In the genomic region with DNA sequence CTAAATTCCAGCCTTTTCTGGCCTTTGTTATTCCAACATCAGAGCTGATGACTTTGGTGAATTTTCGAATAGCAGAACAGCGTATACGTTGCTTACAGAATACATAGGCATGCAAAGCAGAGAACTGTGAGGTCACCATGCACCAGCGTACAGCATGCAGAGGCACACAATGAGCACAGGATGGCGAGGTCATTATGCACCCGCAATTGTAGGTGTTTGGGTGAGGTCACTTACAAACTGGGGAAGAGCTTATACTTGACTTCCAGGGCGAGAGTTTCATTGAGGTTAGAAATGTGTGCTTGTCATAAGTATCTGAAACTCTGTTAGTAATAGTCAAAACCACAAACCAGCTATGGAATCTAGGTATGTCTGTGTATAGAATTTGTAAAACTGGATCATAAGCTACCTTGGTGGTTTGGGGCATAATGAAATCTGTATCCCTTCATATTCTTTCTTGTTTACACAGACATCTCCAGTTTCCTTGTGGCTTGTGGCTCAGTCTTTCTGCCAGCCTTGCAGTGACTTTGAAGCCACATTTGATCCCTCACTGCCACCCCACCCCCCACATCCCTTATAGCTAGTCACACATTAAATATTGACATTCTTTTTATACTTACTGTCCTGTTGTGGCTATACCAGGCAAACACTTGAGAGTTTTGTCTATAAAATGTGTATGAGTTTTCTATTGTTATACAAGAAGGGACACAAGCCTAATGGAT, we compare ENCODE assay signal across 20 mouse cellular contexts. TPM values are rescaled to one million over a fixed set of nuclear protein-coding genes. Genes with fewer than 3 reads are reported as not detected.
A peak's percentile ranks its signal among the peaks of the same experiment; 100 is the strongest.
DNase-seq lines count a peak whose midpoint lies in the region; ATAC-seq and TF ChIP-seq lines count a peak whose summit lies in the region.
"Had no signal": no experiment of that assay in that cellular context is flagged by ENCODE, and none has a peak within 500 bp of the region (broad histone marks: within the 10 kb centered on the region; RNA-seq: fewer than 3 reads in every experiment).

No protein-coding gene starts in this region.

- H3K4me1 ChIP-seq in lung, embryonic 14.5 days (ENCODE audit: insufficient read depth), result peaks cover 3% of the 10 kb centered on the region; the same call in 1 of the 2 replicates
- H3K4me1 ChIP-seq in embryonic facial prominence, embryonic 14.5 days (ENCODE audit: control insufficient read depth, insufficient read depth, low read length), result peaks cover 3% of the 10 kb centered on the region; the same call in 1 of the 2 replicates
- H3K4me1 ChIP-seq in heart, embryonic 12.5 days (replicated peaks), result peaks cover 5% of the 10 kb centered on the region
- H3K4me1 ChIP-seq: intestine, embryonic 15.5 days had no signal

- H3K27ac ChIP-seq in lung, embryonic 14.5 days (ENCODE audit: low read depth), result no peak overlapping the region
- no peak overlapping the region for H3K27ac ChIP-seq in embryonic facial prominence, embryonic 14.5 days (replicated peaks; ENCODE audit: low read depth, low read length)
- no peak overlapping the region for H3K27ac ChIP-seq in heart, embryonic 12.5 days (ENCODE audit: poor library complexity, severe bottlenecking)
- H3K27ac ChIP-seq: embryonic facial prominence, embryonic 15.5 days; hindbrain, embryonic 12.5 days; intestine, embryonic 15.5 days; liver, embryonic 13.5 days had no signal

- no peak overlapping the region for H3K4me2 ChIP-seq in lung, embryonic 14.5 days
- no peak overlapping the region for H3K4me2 ChIP-seq in embryonic facial prominence, embryonic 14.5 days (ENCODE audit: low read depth, low read length)
- no peak overlapping the region for H3K4me2 ChIP-seq in heart, embryonic 12.5 days
- H3K4me2 ChIP-seq: embryonic facial prominence, embryonic 15.5 days; hindbrain, embryonic 12.5 days; intestine, embryonic 15.5 days; limb, embryonic 12.5 days; liver, embryonic 13.5 days had no signal

- no peaks in the 10 kb centered on the region for H3K9me3 ChIP-seq in lung, embryonic 14.5 days (ENCODE audit: low read depth, low read length)
- H3K9me3 ChIP-seq in embryonic facial prominence, embryonic 14.5 days (ENCODE audit: control insufficient read depth, low read length), result no peaks in the 10 kb centered on the region
- no peaks in the 10 kb centered on the region for H3K9me3 ChIP-seq in heart, embryonic 12.5 days (replicated peaks)
- H3K9me3 ChIP-seq: embryonic facial prominence, embryonic 15.5 days; forebrain, embryonic 10.5 days; hindbrain, embryonic 12.5 days; intestine, embryonic 15.5 days; limb, embryonic 12.5 days; liver, embryonic 13.5 days had no signal

- DNase-seq in lung, embryonic 14.5 days, result peak; percentile 4
- DNase-seq in lung, postnatal 4 days, result no peak
- peak; percentile 39 for DNase-seq in CD4-positive, CD25-positive, alpha-beta regulatory T cell, adult 2 months (ENCODE audit: low read depth, low spot score)
- DNase-seq in embryonic facial prominence, embryonic 14.5 days (ENCODE audit: low spot score), result peak; percentile 34
- DNase-seq in thymus, postnatal 14 days, result peak; percentile 21
- DNase-seq in left cerebral cortex, postnatal 4 days, result no peak
- DNase-seq in left cerebral cortex, postnatal 10 days (ENCODE audit: extremely low spot score in 1 of 2, low spot score in 2 of 2), result no peak
- DNase-seq: adrenal gland, postnatal 36 days; B cell, adult 2 months; cerebellum, adult 9-10 months; gastrocnemius, postnatal 25 days; heart, postnatal 10 days; liver, embryonic 13.5 days; retina, postnatal 1 day had no signal

- H3K9ac ChIP-seq in lung, embryonic 14.5 days, result no peak overlapping the region
- no peak overlapping the region for H3K9ac ChIP-seq in embryonic facial prominence, embryonic 14.5 days (ENCODE audit: low read depth, low read length)
- H3K9ac ChIP-seq in heart, embryonic 12.5 days, result no peak overlapping the region
- H3K9ac ChIP-seq: embryonic facial prominence, embryonic 15.5 days; hindbrain, embryonic 12.5 days; intestine, embryonic 15.5 days; limb, embryonic 12.5 days; liver, embryonic 13.5 days had no signal

- H3K36me3 ChIP-seq in lung, embryonic 14.5 days (ENCODE audit: insufficient read depth), result no peaks in the 10 kb centered on the region
- H3K36me3 ChIP-seq in embryonic facial prominence, embryonic 14.5 days (ENCODE audit: control insufficient read depth, insufficient read depth, low read length), result no peaks in the 10 kb centered on the region
- no peaks in the 10 kb centered on the region for H3K36me3 ChIP-seq in heart, embryonic 12.5 days
- H3K36me3 ChIP-seq: embryonic facial prominence, embryonic 15.5 days; forebrain, embryonic 10.5 days; hindbrain, embryonic 12.5 days; intestine, embryonic 15.5 days; limb, embryonic 12.5 days; liver, embryonic 13.5 days had no signal

- no peak for ATAC-seq in lung, embryonic 14.5 days (ENCODE audit: insufficient read depth)
- peak; percentile 9; the same call in 1 of the 2 replicates for ATAC-seq in embryonic facial prominence, embryonic 14.5 days (ENCODE audit: low read depth)
- no peak for ATAC-seq in heart, embryonic 12.5 days (ENCODE audit: insufficient number of reproducible peaks, low FRiP score)

- TF ChIP-seq CTCF in lung, embryonic 14.5 days (IDR thresholded peaks at IDR 0.05; ENCODE audit: low read depth), result no peak

- no peaks in the 10 kb centered on the region for H3K27me3 ChIP-seq in lung, embryonic 14.5 days (ENCODE audit: insufficient read depth, low read length)
- no peaks in the 10 kb centered on the region for H3K27me3 ChIP-seq in embryonic facial prominence, embryonic 14.5 days (replicated peaks; ENCODE audit: control insufficient read depth, insufficient read depth, low read length)
- H3K27me3 ChIP-seq in heart, embryonic 12.5 days (replicated peaks), result peaks cover 67% of the 10 kb centered on the region
- H3K27me3 ChIP-seq: embryonic facial prominence, embryonic 15.5 days; hindbrain, embryonic 12.5 days; intestine, embryonic 15.5 days; limb, embryonic 12.5 days; liver, embryonic 13.5 days had no signal

- 69% methylated on average over 7 of the region's 7 CpGs for WGBS in lung, embryonic 14.5 days
- 63% methylated on average over 7 of the region's 7 CpGs for WGBS in embryonic facial prominence, embryonic 14.5 days
- WGBS in heart, embryonic 12.5 days, result 77% methylated on average over 7 of the region's 7 CpGs

- intact Hi-C loops in left cerebral cortex, postnatal 4 days (cut with DNase I), result no loop called here
- intact Hi-C loops in left cerebral cortex, postnatal 10 days (cut with DNase I), result no loop called here

- H3K4me3 ChIP-seq in lung, embryonic 14.5 days (ENCODE audit: low read depth, low read length), result no peak overlapping the region
- no peak overlapping the region for H3K4me3 ChIP-seq in embryonic facial prominence, embryonic 14.5 days (ENCODE audit: low read depth, low read length)
- H3K4me3 ChIP-seq in heart, embryonic 12.5 days, result no peak overlapping the region
- H3K4me3 ChIP-seq: embryonic facial prominence, embryonic 15.5 days; forebrain, embryonic 10.5 days; hindbrain, embryonic 12.5 days; intestine, embryonic 15.5 days; limb, embryonic 12.5 days; liver, embryonic 13.5 days had no signal

RNA-seq across cellular contexts. Expression of a gene that starts 13.0 kb away (rescaled TPM):
- polyA plus RNA-seq in lung, embryonic 14.5 days (2014; fragmentation: Nextera tagmentation; extraction: Ambion mirVana), result 17.3 and 20.2 TPM in 2 replicates
- 5.6 and 7.4 TPM in 2 replicates for polyA plus RNA-seq in embryonic facial prominence, embryonic 14.5 days (2014; fragmentation: Nextera tagmentation; extraction: Ambion mirVana)
- 1 to 10 TPM; 1.9 to 2.0 TPM for total RNA-seq in left cerebral cortex, postnatal 4 days (2021)
- 1 to 10 TPM in 1 of 2 experiments, under 1 TPM in 1; 0.95 to 1.7 TPM for total RNA-seq in left cerebral cortex, postnatal 10 days (2021)
- polyA plus RNA-seq in heart, embryonic 12.5 days (2016; fragmentation: Nextera tagmentation; extraction: Ambion mirVana), result 5.3 and 5.8 TPM in 2 replicates

Comparison
In these comparisons a context has a peak if more than half of its experiments do, and no peak if none do; other contexts are left out.
1. DNase-seq: peak in lung, embryonic 14.5 days (single experiment), CD4-positive, CD25-positive, alpha-beta regulatory T cell, adult 2 months (single experiment), embryonic facial prominence, embryonic 14.5 days (single experiment) and thymus, postnatal 14 days (single experiment); none in lung, postnatal 4 days (0 of 2), left cerebral cortex, postnatal 4 days (single experiment) and left cerebral cortex, postnatal 10 days (0 of 2).